ENCODE assay signal across 16 mouse cellular contexts in genomic region chr12:54264418-54264733, GRCm38 (mm10).
DNase-seq lines count a peak whose midpoint lies in the region; ATAC-seq and TF ChIP-seq lines count a peak whose summit lies in the region.
"Had no signal": no experiment of that assay in that cellular context is flagged by ENCODE, and none has a peak within 500 bp of the region (broad histone marks: within the 10 kb centered on the region; RNA-seq: fewer than 3 reads in every experiment).

No protein-coding gene starts in this region.

- peaks cover 20% of the 10 kb centered on the region for H3K4me1 ChIP-seq in forebrain, embryonic 12.5 days
- peaks cover 21% of the 10 kb centered on the region for H3K4me1 ChIP-seq in forebrain, embryonic 13.5 days
- H3K4me1 ChIP-seq in intestine, embryonic 14.5 days (replicated peaks; ENCODE audit: control insufficient read depth, insufficient read depth, low read length), result peaks cover 19% of the 10 kb centered on the region; the same call in 1 of the 2 replicates
- H3K4me1 ChIP-seq in intestine, postnatal 0 days (replicated peaks; ENCODE audit: control insufficient read depth, insufficient read depth, low read length), result peaks cover 14% of the 10 kb centered on the region; the same call in 1 of the 2 replicates
- peaks cover 9% of the 10 kb centered on the region for H3K4me1 ChIP-seq in intestine, embryonic 15.5 days (replicated peaks)

- TF ChIP-seq CTCF in intestine, postnatal 0 days (IDR thresholded peaks at IDR 0.05; ENCODE audit: low read depth), result no peak

- DNase-seq in intestine, embryonic 14.5 days (ENCODE audit: low spot score), result no peak
- DNase-seq in layer of hippocampus, postnatal 14 days (ENCODE audit: low spot score in 2 of 2), result no peak
- DNase-seq in natural killer cell, adult 2 months (ENCODE audit: low spot score in 2 of 2), result no peak
- DNase-seq: cerebellum, adult 9-10 months; gastrocnemius, adult 2 months; retina, postnatal 1 day; thymus, postnatal 25 days had no signal

- 52% methylated on average over 4 of the region's 4 CpGs for WGBS in forebrain, embryonic 12.5 days
- WGBS in forebrain, embryonic 13.5 days, result 56% methylated on average over 4 of the region's 4 CpGs
- WGBS in intestine, embryonic 14.5 days, result 32% methylated on average over 4 of the region's 4 CpGs
- WGBS in intestine, postnatal 0 days, result 35% methylated on average over 4 of the region's 4 CpGs
- 39% methylated on average over 4 of the region's 4 CpGs for whole genome bisulfite sequencing in intestine, embryonic 15.5 days

- H3K4me3 ChIP-seq in forebrain, embryonic 12.5 days (replicated peaks), result no peak overlapping the region
- no peak overlapping the region for H3K4me3 ChIP-seq in forebrain, embryonic 13.5 days
- H3K4me3 ChIP-seq in intestine, embryonic 14.5 days (ENCODE audit: low read depth, low read length), result no peak overlapping the region
- no peak overlapping the region for H3K4me3 ChIP-seq in intestine, postnatal 0 days (ENCODE audit: low read depth, low read length)
- no peak overlapping the region for H3K4me3 ChIP-seq in intestine, embryonic 15.5 days (replicated peaks)
- H3K4me3 ChIP-seq: gastrocnemius, adult 2 months had no signal

- no peaks in the 10 kb centered on the region for H3K36me3 ChIP-seq in forebrain, embryonic 12.5 days (replicated peaks)
- no peaks in the 10 kb centered on the region for H3K36me3 ChIP-seq in forebrain, embryonic 13.5 days (ENCODE audit: poor library complexity, severe bottlenecking)
- H3K36me3 ChIP-seq in intestine, embryonic 14.5 days (ENCODE audit: control insufficient read depth, insufficient read depth, low read length), result no peaks in the 10 kb centered on the region
- H3K36me3 ChIP-seq in intestine, postnatal 0 days (ENCODE audit: control insufficient read depth, insufficient read depth), result no peaks in the 10 kb centered on the region
- H3K36me3 ChIP-seq in intestine, embryonic 15.5 days, result no peaks in the 10 kb centered on the region
- H3K36me3 ChIP-seq: G1E had no signal

- 0 out of 2 replicates have a peak, but pooled peaks cover 2% of the 10 kb centered on the region for H3K27me3 ChIP-seq in forebrain, embryonic 12.5 days
- H3K27me3 ChIP-seq in forebrain, embryonic 13.5 days, result no peaks in the 10 kb centered on the region
- no peaks in the 10 kb centered on the region for H3K27me3 ChIP-seq in intestine, embryonic 14.5 days (replicated peaks; ENCODE audit: control insufficient read depth, insufficient read depth, low read length)
- H3K27me3 ChIP-seq in intestine, postnatal 0 days (replicated peaks; ENCODE audit: control insufficient read depth, insufficient read depth, low read length), result no peaks in the 10 kb centered on the region
- H3K27me3 ChIP-seq in intestine, embryonic 15.5 days (replicated peaks), result no peaks in the 10 kb centered on the region

- H3K27ac ChIP-seq in forebrain, embryonic 12.5 days, result 0 out of 2 replicates have a peak overlapping the region, but pooled peaks have one; percentile 2
- H3K27ac ChIP-seq in forebrain, embryonic 13.5 days, result no peak overlapping the region
- peak overlapping the region; percentile 25; the same call in 1 of the 2 replicates for H3K27ac ChIP-seq in intestine, embryonic 14.5 days (ENCODE audit: low read depth)
- H3K27ac ChIP-seq in intestine, postnatal 0 days (ENCODE audit: low read depth, low read length), result no peak overlapping the region
- no peak overlapping the region for H3K27ac ChIP-seq in intestine, embryonic 15.5 days
- H3K27ac ChIP-seq: gastrocnemius, adult 2 months; hindbrain, postnatal 0 days; macrophage had no signal

- H3K9ac ChIP-seq in forebrain, embryonic 12.5 days, result no peak overlapping the region
- no peak overlapping the region for H3K9ac ChIP-seq in forebrain, embryonic 13.5 days
- H3K9ac ChIP-seq in intestine, embryonic 14.5 days (ENCODE audit: low read length), result no peak overlapping the region
- H3K9ac ChIP-seq in intestine, postnatal 0 days (ENCODE audit: low read depth, low read length), result no peak overlapping the region
- H3K9ac ChIP-seq in intestine, embryonic 15.5 days, result no peak overlapping the region

- H3K4me2 ChIP-seq in forebrain, embryonic 12.5 days, result no peak overlapping the region
- no peak overlapping the region for H3K4me2 ChIP-seq in forebrain, embryonic 13.5 days
- no peak overlapping the region for H3K4me2 ChIP-seq in intestine, embryonic 14.5 days (ENCODE audit: low read length)
- H3K4me2 ChIP-seq in intestine, postnatal 0 days (replicated peaks; ENCODE audit: low read depth), result no peak overlapping the region
- H3K4me2 ChIP-seq in intestine, embryonic 15.5 days (replicated peaks), result no peak overlapping the region

- no peak for ATAC-seq in forebrain, embryonic 12.5 days (ENCODE audit: low FRiP score)
- ATAC-seq in forebrain, embryonic 13.5 days, result no peak; the same call in 1 of the 2 replicates
- ATAC-seq in intestine, embryonic 14.5 days (replicated peaks; ENCODE audit: low FRiP score, low TSS enrichment, low read depth), result peak; percentile 71; the same call in 1 of the 2 replicates
- ATAC-seq in intestine, postnatal 0 days, result no peak
- ATAC-seq in common myeloid progenitor, adult 5-6 weeks (replicated peaks; ENCODE audit: low read depth, poor library complexity, severe bottlenecking), result peak; percentile 65
- peak; percentile 66 for ATAC-seq in intestine, embryonic 15.5 days
- ATAC-seq: activated CD4-positive, CD25-positive, alpha-beta regulatory T cell, adult 4 months; hindbrain, postnatal 0 days had no signal

- no peaks in the 10 kb centered on the region for H3K9me3 ChIP-seq in forebrain, embryonic 12.5 days
- H3K9me3 ChIP-seq in forebrain, embryonic 13.5 days (replicated peaks), result no peaks in the 10 kb centered on the region
- no peaks in the 10 kb centered on the region for H3K9me3 ChIP-seq in intestine, embryonic 14.5 days (ENCODE audit: control insufficient read depth, low read length)
- no peaks in the 10 kb centered on the region for H3K9me3 ChIP-seq in intestine, postnatal 0 days (ENCODE audit: control insufficient read depth)
- H3K9me3 ChIP-seq in intestine, embryonic 15.5 days, result no peaks in the 10 kb centered on the region

Comparison
In these comparisons a context has a peak if more than half of its experiments do, and no peak if none do; other contexts are left out.
1. ATAC-seq: peak in intestine, embryonic 14.5 days (single experiment), common myeloid progenitor, adult 5-6 weeks (single experiment) and intestine, embryonic 15.5 days (single experiment); none in forebrain, embryonic 12.5 days (single experiment), forebrain, embryonic 13.5 days (single experiment) and intestine, postnatal 0 days (single experiment).
2. H3K27ac ChIP-seq: peak in forebrain, embryonic 12.5 days (single experiment) and intestine, embryonic 14.5 days (single experiment); none in forebrain, embryonic 13.5 days (single experiment), intestine, postnatal 0 days (single experiment) and intestine, embryonic 15.5 days (single experiment).